Mouse (Mus musculus): ENCODE results near the gene Gm45140.
"Not testable (repeated sequence)": the region's sequence is repeated elsewhere in the genome, so short reads cannot be mapped to it uniquely, and the experiment has no call there.

The Gm45140 gene

GRCm38 (mm10) chr6:87777842-87778241 lies 57.8 kb downstream of the Gm45140 start, which contains the start of gene Gp9:
Gene Gp9, plus strand, starts transcription at chr6:87778072.
- no peak for DNase-seq (ENCODE audit: low read depth, low spot score)

DNA sequence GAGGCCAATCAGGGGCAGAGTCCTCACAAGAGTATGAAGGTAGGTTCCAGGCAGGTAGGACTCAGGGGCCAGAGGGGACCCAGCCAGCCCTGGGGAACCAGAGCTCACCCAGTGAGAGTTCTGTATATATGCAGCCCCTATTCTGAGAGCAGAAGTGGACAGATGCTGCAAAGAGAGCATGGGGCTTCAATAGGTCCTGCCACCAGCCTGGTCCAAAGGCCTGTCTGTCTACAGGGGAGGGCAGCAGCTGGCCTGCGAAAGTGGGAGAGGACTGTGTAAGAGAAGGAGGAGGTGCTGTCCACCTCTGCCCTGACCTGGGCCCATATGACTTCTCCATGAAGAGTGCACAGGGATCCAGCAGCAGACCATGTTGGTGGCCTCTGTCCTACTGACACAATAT lies 58.9 kb downstream of the Gm45140 start:
- DNase-seq (ENCODE audit: low read depth, low spot score), result no peak

GRCm38 (mm10) chr6:87775588-87776245 lies 59.9 kb downstream of the Gm45140 start:
- no peak for DNase-seq (ENCODE audit: low read depth, low spot score)

DNA sequence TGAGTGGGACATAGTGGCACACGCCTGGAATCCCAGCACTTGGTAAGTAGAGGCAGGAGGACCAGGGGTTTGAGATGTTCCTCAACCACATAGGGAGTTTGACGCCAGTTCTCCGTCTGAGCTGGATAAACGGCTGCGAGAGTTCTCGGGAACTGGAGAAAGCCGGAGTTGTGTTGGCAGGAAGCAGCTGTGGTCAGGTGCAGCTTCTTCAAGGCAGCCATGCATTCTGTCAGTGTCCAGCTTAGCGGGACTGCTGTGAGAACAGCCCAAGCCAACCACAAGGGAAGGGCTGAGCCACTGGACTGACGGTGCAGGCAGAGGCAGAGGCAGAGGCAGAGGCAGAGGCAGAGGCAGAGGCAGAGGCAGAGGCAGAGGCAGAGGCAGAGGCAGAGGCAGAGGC lies 60.7 kb downstream of the Gm45140 start:
- DNase-seq (ENCODE audit: low read depth, low spot score), result peak; percentile 32

DNA sequence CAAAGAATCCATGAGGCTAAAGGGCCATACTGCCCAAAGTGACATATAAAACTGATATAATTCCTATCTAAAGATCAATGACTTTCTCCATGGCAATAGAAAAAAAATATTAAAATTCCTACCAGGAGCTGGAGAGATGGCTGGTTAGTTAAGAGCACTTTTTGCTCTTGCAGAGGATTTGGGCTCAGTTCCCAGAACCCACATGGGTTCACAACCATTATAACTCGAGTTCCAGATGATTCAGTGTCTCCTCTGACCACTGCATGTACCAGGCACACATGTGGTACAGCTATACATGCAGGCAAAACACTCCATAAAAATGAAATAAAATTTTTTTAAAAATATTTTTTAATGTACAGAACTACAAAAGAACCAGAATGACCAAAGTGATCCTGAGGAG lies 61.1 kb downstream of the Gm45140 start:
- no peak for DNase-seq (ENCODE audit: low read depth, low spot score)

DNA sequence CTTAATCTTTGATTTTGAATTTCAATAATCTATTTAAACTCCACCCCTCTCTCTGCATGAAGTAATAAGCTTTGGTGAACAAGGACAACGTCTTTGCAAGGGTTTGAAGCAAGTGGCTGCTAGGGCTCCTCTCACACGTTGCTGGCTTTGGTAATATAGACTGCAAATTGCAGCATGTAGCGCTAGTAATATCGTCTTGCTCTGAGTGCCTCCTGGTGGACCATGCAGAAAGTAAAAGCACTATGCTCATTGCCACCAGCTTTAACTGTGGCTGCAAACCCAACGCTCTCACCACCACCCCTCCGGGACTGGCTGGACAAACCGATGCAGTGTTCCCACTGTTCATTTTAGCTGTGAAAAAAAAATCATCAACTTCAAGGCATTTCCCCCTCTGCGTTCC lies 65.0 kb downstream of the Gm45140 start:
- DNase-seq (ENCODE audit: low read depth, low spot score), result no peak

GRCm38 (mm10) chr6:87764296-87764695 lies 71.3 kb downstream of the Gm45140 start:
- not testable (repeated sequence) for DNase-seq (ENCODE audit: low read depth, low spot score)

GRCm38 (mm10) chr6:87763376-87764280 lies 72.0 kb downstream of the Gm45140 start:
- peak; percentile 68 for DNase-seq (ENCODE audit: low read depth, low spot score)

- DNase-seq (ENCODE audit: low read depth, low spot score), result no peak
These were observed 73.4 kb downstream of the Gm45140 start for GRCm38 (mm10) chr6:87762161-87762560.

DNA sequence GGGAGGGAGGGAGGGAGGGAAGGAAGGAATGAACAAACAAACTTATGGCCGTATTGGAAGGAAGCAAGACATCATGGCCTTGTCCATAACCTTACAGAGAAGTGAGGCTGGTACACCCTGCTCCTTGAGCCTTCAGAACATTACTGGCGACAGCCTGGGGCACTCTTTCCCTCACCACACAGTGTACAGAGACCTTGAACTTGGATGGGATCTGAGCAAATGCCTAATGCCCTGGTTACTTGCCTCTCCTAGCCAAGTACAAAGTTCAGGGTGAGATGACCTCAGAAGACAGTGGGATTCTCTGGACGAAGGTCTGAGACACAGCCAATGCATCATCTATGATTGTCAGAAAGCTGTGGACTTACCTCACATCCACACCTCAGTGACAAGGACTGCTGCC lies 75.7 kb downstream of the Gm45140 start:
- no peak for DNase-seq (ENCODE audit: low read depth, low spot score)

- DNase-seq (ENCODE audit: low read depth, low spot score), result no peak
These were observed 76.2 kb downstream of the Gm45140 start for GRCm38 (mm10) chr6:87759404-87759803.

DNA sequence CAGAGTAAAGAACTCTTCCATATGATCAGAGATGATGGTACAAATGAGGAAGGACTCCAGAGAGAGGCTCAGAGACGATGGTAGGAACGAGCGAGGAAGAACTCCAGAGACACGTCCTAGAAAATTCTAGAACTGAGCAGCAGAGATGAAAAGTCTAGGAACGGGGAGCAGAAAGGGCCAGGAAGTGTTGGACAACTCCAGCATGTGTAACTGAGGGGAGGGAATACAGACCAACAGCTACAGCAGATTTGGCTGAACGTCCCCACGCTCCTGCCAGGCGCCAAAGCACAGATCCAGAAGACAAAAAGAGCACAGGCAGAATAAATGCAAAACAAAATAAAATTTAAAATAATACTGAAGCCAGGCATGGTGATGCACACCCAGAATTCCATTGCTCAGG lies 78.7 kb downstream of the Gm45140 start:
- DNase-seq (ENCODE audit: low read depth, low spot score), result no peak

- DNase-seq (ENCODE audit: low read depth, low spot score), result no peak
These were observed 80.4 kb downstream of the Gm45140 start for GRCm38 (mm10) chr6:87755196-87755595.

DNA sequence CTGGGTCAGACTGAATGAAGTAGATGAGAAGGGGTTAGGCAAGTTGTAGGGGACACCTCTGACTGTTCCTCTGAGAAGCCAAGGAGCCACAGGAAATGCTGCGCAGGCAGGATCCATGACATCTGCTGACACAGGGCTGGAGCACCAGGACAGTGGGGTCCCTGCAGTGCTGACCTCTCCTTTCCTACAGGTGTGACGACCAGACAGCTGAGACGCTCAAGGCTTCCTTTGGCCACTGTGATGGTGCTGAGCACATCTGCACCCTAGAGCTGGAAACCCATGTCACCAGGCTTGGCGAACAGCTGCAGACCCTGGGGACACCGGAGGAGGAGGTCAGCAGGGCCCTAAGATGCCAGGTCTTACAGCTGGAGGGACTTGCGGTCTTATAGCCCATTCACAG lies 84.0 kb downstream of the Gm45140 start:
- no peak for DNase-seq (ENCODE audit: low read depth, low spot score)

DNA sequence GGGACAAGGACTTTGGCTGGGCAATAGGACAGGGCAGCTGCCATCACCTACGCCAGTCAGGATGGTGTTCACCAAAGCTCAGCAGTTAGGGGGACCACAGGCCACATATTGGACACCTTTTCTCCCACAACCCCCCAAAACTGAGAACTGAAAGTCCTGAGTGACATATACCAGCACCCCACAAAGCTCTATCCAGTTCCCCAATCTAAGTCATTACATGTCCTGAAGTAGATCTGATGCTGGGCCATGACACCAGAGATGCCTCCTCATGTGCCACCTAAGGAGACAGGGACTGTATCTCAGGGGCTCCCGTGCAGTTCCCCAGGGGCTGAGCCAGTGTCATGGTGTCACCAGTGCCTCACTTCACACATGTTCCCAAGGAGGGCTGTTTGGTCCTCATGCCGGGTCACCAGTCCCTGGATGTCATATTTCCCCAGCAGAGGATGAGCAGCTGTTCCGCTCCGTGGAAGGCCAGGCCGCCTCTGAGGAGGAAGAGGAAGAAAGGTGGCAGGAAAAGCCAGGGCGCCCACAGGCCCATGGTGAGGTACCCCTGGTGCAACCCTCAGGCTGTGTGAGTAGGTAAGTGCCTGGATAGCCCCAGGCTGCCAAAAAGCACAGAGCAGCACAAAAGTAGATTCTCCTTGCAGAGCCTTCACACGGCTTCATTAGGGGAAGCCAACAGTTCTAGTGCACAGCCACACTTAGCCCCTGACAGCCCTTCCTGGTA lies 85.2 kb downstream of the Gm45140 start:
- DNase-seq (ENCODE audit: low read depth, low spot score), result no peak

GRCm38 (mm10) chr6:87748531-87748930 lies 87.1 kb downstream of the Gm45140 start:
- DNase-seq (ENCODE audit: low read depth, low spot score), result peak; percentile 88

- DNase-seq (ENCODE audit: low read depth, low spot score), result no peak
These were observed 87.5 kb downstream of the Gm45140 start for GRCm38 (mm10) chr6:87748078-87748477.

DNA sequence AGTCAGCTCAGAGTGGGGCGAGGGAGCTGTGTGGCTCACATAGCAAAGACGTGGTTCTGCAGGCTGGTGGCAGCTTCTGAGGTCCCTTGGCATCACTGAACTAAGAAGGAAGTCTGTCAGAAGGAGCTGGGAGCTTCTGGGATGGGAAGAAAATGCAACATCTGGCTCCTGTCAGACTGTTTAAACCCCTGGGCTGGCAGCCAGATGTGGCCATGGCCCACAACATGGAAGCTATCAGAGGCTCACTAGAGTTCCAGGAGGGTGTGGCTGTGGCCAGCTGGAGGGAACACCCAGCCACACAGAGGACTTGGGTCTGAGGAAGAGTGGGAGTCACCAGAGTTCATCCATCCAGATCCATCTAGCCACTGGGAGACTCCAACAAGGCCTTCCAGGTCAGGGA lies 88.7 kb downstream of the Gm45140 start:
- no peak for DNase-seq (ENCODE audit: low read depth, low spot score)

DNA sequence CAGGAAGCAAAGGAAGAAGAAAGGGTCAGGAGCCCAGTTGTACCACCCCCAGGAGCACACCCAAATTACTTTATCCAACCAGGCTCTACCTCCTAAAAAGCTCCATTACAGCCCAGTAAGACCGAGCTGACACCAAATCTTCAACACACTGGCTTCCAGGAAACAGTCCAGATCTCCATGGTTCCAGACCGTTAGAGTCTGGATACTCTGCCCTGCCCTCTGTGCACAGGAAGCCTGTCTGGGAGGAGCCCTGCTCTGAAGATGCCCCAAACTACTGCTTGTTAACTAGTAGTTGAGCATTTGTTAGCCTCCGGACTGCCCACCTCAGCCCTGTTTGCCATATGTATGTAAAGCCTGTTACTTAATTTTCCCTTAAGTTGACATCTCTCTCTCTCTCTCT lies 89.5 kb downstream of the Gm45140 start:
- DNase-seq (ENCODE audit: low read depth, low spot score), result no peak

GRCm38 (mm10) chr6:87745301-87745700 lies 90.3 kb downstream of the Gm45140 start:
- no peak for DNase-seq (ENCODE audit: low read depth, low spot score)

DNA sequence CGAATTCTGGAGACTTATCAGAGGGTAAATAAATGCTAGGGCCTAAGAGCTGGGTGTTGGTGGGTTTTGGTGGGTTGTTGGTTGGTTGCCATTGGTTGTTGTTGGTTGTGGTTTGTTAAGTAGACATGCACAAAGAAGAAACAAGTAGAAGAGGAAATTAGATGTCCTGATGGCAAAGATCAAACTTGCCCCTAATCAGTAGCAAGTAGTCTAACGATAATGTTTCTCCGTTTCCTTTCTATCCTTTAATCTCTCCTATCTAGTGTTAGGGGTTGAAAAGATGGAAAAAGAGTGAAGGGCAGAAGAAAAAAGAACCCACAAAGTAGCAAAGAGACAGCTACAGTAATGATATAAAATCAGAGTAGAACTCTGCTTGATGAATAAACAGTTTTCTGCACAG lies 91.0 kb downstream of the Gm45140 start:
- DNase-seq (ENCODE audit: low read depth, low spot score), result no peak

- no peak for DNase-seq (ENCODE audit: low read depth, low spot score)
These were observed 92.3 kb downstream of the Gm45140 start for GRCm38 (mm10) chr6:87743281-87743680.

Measured in R1 (cell line).